Mouse (Mus musculus): ENCODE data around the gene Ntn1.

The Ntn1 gene

DNA sequence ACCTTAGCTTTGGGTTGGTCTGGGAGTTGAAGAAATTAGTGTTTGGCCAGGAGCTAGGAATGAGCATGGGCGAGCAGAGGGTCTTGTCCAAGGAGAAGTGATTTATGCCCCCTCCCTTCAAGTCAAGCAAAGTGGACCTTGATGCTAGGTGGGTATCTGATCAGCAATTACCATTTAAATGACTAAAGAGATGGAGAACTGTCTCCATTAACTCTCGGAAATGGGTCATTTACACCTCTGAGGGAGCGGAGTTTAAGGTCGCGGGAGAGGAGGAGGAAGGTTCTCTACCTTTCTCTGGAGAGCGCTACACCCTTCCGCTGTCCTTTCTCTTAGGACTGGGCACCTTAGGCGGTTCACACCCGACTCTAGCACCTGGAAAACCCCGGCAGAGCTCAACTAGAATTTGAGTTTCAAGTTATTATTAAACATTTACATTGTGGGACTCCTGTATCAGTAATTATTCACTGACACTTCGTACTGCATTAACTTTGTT lies at the start of gene Ntn1:
Gene Ntn1, minus strand, starts transcription at position 97 of the 493 bp plus-strand sequence.
- no peak for DNase-seq

- DNase-seq: no peak
Observed at GRCm38 (mm10) chr11:68448356-68448755, 47.7 kb upstream of the Ntn1 start.

DNA sequence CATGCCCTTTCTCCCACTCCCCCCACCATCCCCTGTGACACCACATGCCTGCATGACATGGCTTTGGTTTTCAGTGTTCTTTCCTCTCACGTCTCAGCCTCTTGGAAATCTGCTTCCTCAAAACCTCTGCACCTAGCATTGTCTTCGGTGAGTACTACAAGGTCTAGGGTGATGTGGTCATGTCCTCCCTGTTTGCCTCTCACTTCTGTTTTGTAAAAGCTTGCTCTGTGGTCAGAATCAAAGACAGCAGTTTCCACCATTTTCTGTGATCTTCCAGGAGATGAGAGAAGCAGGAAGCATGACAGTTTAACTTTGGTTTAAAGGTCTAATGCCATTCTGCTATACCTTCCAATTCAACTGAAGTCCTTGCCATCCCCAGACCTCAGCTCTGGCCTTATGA lies 46.6 kb upstream of the Ntn1 start:
- no peak for DNase-seq

- DNase-seq: no peak
Observed at GRCm38 (mm10) chr11:68446547-68446946, 45.9 kb upstream of the Ntn1 start.

DNA sequence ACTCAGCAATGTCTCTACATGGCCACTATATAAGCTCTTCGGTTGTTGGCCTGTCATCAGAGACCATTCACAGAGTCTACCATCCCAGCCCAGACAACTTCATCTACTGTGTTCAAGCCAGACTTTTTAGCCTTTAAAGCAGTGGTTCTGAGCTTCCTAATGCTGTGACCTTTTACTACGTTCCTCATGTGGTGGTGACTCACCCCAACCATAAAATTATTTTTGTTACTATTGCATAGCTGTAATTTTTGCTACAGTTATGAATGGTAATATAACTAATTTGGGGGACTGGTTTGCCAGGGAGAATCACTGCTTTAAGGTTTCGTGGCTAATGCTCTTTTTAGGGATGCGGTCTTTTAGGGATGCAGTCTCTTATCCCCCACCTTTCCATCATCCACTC lies 45.3 kb upstream of the Ntn1 start:
- no peak for DNase-seq

- no peak for DNase-seq
Observed at GRCm38 (mm10) chr11:68442983-68443638, 42.5 kb upstream of the Ntn1 start.

- DNase-seq: no peak
Observed at GRCm38 (mm10) chr11:68442346-68442745, 41.7 kb upstream of the Ntn1 start.

DNA sequence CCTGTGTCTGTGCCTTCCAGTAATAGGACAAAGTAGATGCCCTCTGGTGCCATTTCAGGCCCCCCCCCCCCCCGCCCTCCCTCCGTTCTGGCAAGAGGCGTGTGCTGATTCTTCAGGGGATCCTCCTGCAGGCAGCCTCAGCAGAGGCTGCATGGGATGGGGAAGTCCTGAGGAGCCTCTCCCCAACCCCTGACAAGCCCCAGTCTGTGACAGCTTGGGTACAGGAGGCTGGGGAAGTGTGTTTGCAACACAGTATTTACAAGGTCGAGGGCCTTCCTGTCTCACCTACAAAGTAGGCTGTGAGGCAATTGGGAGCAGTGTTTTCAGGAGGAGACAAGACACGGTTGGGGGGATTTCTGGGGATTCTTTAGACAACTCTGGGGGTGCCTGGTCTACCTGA lies 40.3 kb upstream of the Ntn1 start:
- no peak for DNase-seq

GRCm38 (mm10) chr11:68440100-68440499 lies 39.5 kb upstream of the Ntn1 start:
- no peak for DNase-seq

DNA sequence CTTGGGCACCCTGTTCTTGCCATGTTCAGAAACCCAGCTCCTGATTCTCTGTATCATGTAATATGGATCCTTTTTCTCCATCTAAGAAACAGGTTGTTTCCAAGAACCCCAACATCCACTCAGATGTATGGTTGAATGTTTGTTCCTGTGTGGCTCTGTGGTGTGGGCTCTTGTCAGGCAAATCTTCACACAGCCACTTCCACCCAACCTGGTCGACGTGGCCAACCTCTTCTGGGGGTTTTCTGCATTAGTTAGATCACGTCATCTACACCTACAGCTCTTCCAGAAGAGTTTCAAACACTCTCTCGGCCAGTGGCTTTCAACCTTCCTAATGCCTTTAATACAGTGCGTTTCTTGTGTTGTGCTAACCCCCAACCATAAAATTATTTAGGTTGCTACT lies 35.8 kb upstream of the Ntn1 start:
- DNase-seq: no peak

DNA sequence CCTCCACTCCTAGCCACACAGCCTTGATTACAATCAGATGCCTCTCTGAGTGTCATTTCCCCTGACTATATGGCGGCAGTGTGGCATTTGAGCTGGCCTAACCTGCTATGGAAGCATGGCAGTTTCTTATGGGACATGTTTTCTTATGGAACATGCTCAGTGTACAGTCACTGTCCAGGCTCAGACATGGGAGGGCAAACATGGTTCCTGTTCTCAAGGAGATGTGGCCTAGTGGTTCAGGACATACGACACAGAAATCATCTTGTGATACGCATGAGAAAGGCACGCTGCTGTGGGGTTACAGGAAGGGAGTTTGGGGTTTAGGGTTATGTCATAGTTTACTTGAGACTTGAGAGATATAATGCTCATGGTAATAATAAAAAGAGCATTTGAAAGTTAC lies 35.0 kb upstream of the Ntn1 start:
- peak; percentile 12 for DNase-seq

DNA sequence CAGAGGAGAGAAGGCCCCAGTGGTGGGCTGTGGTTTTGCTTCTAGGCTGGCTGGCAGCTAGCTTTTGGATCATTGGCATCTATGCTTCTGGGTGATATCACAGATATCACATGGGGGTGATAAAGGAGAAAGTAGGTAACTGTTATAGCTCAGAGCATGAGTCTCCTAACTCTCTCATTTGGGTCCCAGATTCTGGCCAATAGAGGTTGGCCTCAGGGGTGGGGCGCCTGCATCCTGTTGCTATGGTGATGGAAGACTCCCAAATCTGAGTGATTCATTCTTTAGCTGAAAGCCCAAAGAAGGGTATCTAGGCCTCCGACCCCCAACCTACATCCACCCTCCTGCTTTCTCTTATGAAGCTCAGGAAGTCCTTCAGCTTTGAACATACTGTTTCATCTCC lies 34.1 kb upstream of the Ntn1 start:
- DNase-seq: peak; percentile 22

- peak; percentile 21 for DNase-seq
Observed at GRCm38 (mm10) chr11:68433534-68433933, 32.9 kb upstream of the Ntn1 start.

GRCm38 (mm10) chr11:68432361-68433021 lies 31.9 kb upstream of the Ntn1 start:
- peak; percentile 59 for DNase-seq

GRCm38 (mm10) chr11:68431699-68432360 lies 31.2 kb upstream of the Ntn1 start, which contains the start of gene Pik3r5:
Pik3r5 (plus strand) TSS chr11:68432121.
- peak; percentile 94 for DNase-seq

- DNase-seq: peak; percentile 71
Observed at GRCm38 (mm10) chr11:68430662-68431061, 30.0 kb upstream of the Ntn1 start.

GRCm38 (mm10) chr11:68427083-68427570 lies 26.5 kb upstream of the Ntn1 start:
- peak; percentile 51 for DNase-seq

GRCm38 (mm10) chr11:68425492-68426315 lies 25.1 kb upstream of the Ntn1 start:
- DNase-seq: no peak

- peak; percentile 81 for DNase-seq
Observed at GRCm38 (mm10) chr11:68417831-68418230, 17.2 kb upstream of the Ntn1 start.

GRCm38 (mm10) chr11:68417001-68417400 lies 16.4 kb upstream of the Ntn1 start:
- no peak for DNase-seq

- peak; percentile 79 for DNase-seq
Observed at GRCm38 (mm10) chr11:68408127-68408526, 7.5 kb upstream of the Ntn1 start.

DNA sequence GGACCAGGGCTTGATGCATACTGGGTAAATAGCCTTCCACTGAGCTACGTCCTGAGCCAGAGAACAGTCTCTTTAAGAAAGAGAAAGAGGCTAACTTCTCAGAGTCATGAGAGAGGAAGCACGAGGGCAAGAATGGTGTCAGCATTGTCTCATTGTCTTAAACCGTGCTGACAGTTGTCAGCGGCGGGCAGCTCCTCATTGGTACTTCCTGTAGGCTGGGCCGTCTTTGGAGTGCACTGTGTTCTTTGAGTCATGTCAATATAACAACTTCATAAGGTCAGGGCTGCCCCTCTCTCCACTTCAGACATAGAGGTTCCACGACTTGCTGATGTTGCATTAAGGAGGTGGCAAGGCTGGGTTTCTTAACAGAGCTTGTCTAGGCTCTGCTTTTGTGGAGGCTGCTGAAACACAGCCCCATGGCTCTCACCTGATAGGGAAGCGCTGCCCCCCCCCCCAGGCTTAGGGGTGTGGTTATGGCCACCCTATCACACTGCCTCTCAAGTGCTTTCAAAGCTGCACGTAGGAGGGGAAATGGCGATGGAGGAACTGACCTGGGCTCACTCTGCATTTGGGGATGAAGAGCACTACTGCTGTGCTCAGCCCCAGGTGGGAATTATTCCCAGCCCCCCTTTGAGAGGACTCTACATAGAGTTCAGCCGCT lies 6.8 kb upstream of the Ntn1 start:
- DNase-seq: peak; percentile 21

Data from thymus, postnatal 25 days (tissue).